Mouse (Mus musculus) liver, embryonic 14.5 days (tissue): ENCODE results near the gene Adrm1. TPM values are rescaled to one million over a fixed set of nuclear protein-coding genes. Genes with fewer than 3 reads are reported as not detected.
A peak's percentile ranks its signal among the peaks of the same experiment; 100 is the strongest.

Source experiments
- ATAC-seq: fragments of 200-750 bp; cut with Nextera tagmentation; 2 replicates; pipeline ENCODE4 v1.8.0; 2017; ENCODE audit warnings: moderate number of reproducible peaks, mild to moderate bottlenecking, moderate library complexity; ENCODE audit not compliant: insufficient read depth
- DNase-seq, 3 experiments: peaks; one replicate each; pipeline ENCODE4 v3.0.0-alpha.2; 2012 to 2013; ENCODE audit warnings: low read depth in 3 of 3, low spot score in 3 of 3
- H3K27ac ChIP-seq: fragments of 300-500 bp; sonication (generic); 2 replicates; pipeline ENCODE4 v1.5.1; 2014; ENCODE audit warnings: moderate library complexity, mild to moderate bottlenecking, control low read depth, inconsistent platforms
- H3K27me3 ChIP-seq: fragments of 300-500 bp; sonication (generic); 2 replicates; pipeline ENCODE4 v1.6.1; 2014; ENCODE audit warnings: mild to moderate bottlenecking, low read length, moderate library complexity; ENCODE audit not compliant: control insufficient read depth, insufficient read depth
- H3K36me3 ChIP-seq: fragments of 300-500 bp; sonication (generic); replicated peaks from 2 replicates; pipeline ENCODE4 v1.6.1; 2014; ENCODE audit warnings: low read depth; ENCODE audit not compliant: control insufficient read depth, insufficient read depth
- H3K4me1 ChIP-seq, 2 experiments: fragments of 200-500 bp in 1 of 2; fragments of 300-500 bp in 1 of 2; sonication (generic) in 1 of 2; replicated peaks; 2 replicates each; pipeline ENCODE4 v1.6.1; 2012 to 2014; ENCODE audit warnings: antibody characterized with exemption in 1 of 2, inconsistent platforms in 1 of 2, low read length in 1 of 2; ENCODE audit not compliant: control insufficient read depth in 2 of 2, insufficient read depth in 2 of 2
- H3K4me2 ChIP-seq: fragments of 300-500 bp; sonication (generic); 2 replicates; pipeline ENCODE4 v1.6.1; 2014; ENCODE audit warnings: low read depth, mild to moderate bottlenecking, control low read depth, moderate library complexity
- H3K4me3 ChIP-seq, 2 experiments: fragments of 200-500 bp in 1 of 2; fragments of 300-500 bp in 1 of 2; sonication (generic) in 1 of 2; 2 replicates each; pipeline ENCODE4 v1.5.1; 2012 to 2014; ENCODE audit warnings: low read depth in 2 of 2, low read length in 2 of 2, mild to moderate bottlenecking in 2 of 2, control low read depth in 1 of 2, inconsistent platforms in 1 of 2, moderate library complexity in 1 of 2; ENCODE audit not compliant: insufficient read depth in 1 of 2
- H3K9ac ChIP-seq: fragments of 300-500 bp; sonication (generic); replicated peaks from 2 replicates; pipeline ENCODE4 v1.6.1; 2014; ENCODE audit warnings: mild to moderate bottlenecking, control low read depth, moderate library complexity
- H3K9me3 ChIP-seq: fragments of 300-500 bp; sonication (generic); 2 replicates; pipeline ENCODE4 v1.6.1; 2016; ENCODE audit warnings: low read length, mixed read lengths; ENCODE audit not compliant: control insufficient read depth
- CTCF ChIP-seq: IDR thresholded peaks from 2 replicates; pipeline ENCODE4 v1.5.1; 2016; ENCODE audit warnings: antibody characterized with exemption, low read depth, control low read depth
- EP300 ChIP-seq: IDR thresholded peaks from 2 replicates; pipeline ENCODE4 v1.6.1; 2016; ENCODE audit warnings: antibody characterized with exemption, low read depth
- WGBS: fragments of 180-500 bp; shearing (Covaris S2); extraction: QIAGEN DNeasy Blood & Tissue Kit; methylation state at CpG from one replicate; pipeline ENCODE4 v1.1.7; 2014; ENCODE audit not compliant: insufficient replicate concordance; 5-methylcytosine and 5-hydroxymethylcytosine counted together
- microRNA-seq: library from miRNA; unstranded; fragments of <30 nt; microRNA quantifications from one replicate; pipeline ENCODE4, GENCODE M21; 2016
- polyA plus RNA-seq, 2 experiments: library from polyadenylated mRNA; depleted of rRNA in 1 of 2; stranded (reverse) in 1 of 2; unstranded in 1 of 2; fragments of >200 nt; fragmentation: Nextera tagmentation in 1 of 2; extraction: Ambion mirVana in 1 of 2; gene quantifications; 2 replicates each; pipeline versions ENCODE4 v1.2.1 to v1.2.3; 2012 to 2014

The Adrm1 gene
- polyA plus RNA-seq, 2 experiments, result 51.7 to 77.8 TPM

DNA sequence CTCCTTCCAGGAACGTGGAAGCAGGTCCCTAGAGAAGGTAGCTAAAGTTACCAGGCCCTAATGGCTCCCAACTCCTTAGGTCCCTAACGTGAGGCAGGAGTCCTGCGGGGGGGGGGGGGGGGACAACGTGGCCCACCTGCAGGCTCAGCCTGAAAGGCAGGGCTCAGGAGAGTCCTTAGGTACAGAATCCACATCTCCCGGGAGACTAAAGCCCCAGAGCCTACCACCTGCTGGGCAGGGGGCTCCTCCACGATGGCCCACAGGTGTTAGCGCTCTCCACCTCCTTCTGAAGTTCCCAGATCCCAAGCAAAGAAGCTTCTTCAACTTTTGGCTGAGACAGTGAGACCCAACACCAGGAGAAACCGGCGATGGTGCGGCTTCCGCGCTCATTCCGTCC is 53.4 kb downstream of the Adrm1 start:
- Histone ChIP-seq H3K9ac (no peak overlapping the region), H3K27me3 (peaks cover 38% of the 10 kb centered on the region), H3K4me2 (peak overlapping the region; percentile 64), H3K4me1 (peaks cover 0 to 3% of the 10 kb centered on the region in 2 experiments; a peak in 1 of 4 replicates), H3K4me3 (peak overlapping the region in 1 of 2 experiments; percentile 52; a peak in 1 of 4 replicates), H3K36me3 (no peaks in the 10 kb centered on the region), H3K9me3 (no peaks in the 10 kb centered on the region), H3K27ac (no peak overlapping the region)
- TF ChIP-seq CTCF (no peak), EP300 (no peak)
- DNase-seq (no peak), ATAC-seq (no peak)
- WGBS, result 10% methylated on average over 11 of the region's 13 CpGs

DNA sequence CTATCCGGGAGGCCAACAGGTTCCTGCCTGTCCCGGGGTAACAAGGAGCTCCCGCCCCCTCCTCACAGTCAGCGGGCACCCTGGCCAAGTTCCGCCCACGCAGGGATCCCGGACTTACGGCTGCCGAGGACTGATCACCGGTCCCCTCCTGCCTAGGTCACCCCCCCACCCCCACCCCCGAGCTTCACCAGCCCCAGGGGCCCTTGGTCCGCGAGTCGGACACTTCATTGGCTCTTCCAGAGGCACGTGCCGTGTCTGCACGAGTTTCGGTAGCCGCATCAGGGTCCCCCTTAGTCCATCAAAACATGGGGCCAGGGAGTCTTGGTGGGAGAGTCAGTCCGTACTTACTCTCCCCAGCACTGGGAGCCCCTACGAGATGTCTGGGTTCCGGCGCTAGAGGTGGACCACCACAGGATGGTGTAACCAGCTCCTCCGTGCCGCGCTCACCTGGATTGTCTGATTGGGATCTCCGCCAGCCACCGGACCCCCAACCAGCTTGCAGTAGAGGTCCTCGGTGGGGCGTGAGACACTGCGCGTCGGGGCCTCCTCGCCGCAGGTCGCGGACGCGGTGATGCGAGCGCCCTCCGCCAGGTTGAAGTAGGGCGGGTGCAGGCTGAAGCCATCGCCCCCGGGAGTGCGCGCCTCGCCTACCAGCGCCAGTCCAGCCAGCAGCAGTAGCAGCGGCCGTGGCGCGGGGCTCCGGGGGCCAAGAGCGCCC is 53.9 kb downstream of the Adrm1 start:
- WGBS, result under 1% methylated on average over 55 of the region's 55 CpGs
- DNase-seq (no peak), ATAC-seq (no peak; the same call in 1 of the 2 replicates)
- peak overlapping the region; percentile 64 for H3K4me2 ChIP-seq
- H3K4me1 ChIP-seq, result peaks cover 0 to 3% of the 10 kb centered on the region in 2 experiments; a peak in 1 of 4 replicates
- no peak overlapping the region for H3K27ac ChIP-seq
- no peak for TF ChIP-seq EP300
- no peak for TF ChIP-seq CTCF
- no peaks in the 10 kb centered on the region for H3K9me3 ChIP-seq
- peak overlapping the region; percentile 29 to 52 for H3K4me3 ChIP-seq
- no peak overlapping the region for H3K9ac ChIP-seq
- H3K27me3 ChIP-seq, result peaks cover 38% of the 10 kb centered on the region
- H3K36me3 ChIP-seq, result no peaks in the 10 kb centered on the region

Small RNA genes within 50 kb of the gene (microRNA-seq; reads per million reads assigned to microRNA genes)
- gene Mir7005, result not detected

Other genes with a start within 250 kb of the Adrm1 start
- gene Taf4, start 194.8 kb upstream of the Adrm1 start, polyA plus RNA-seq (2012; rRNA removed), result 4.3 and 5.7 TPM in 2 replicates
- 2.1 and 2.3 TPM in 2 replicates for gene Taf4, start 194.8 kb upstream of the Adrm1 start, polyA plus RNA-seq (2014; fragmentation: Nextera tagmentation; extraction: Ambion mirVana)
- 6.0 and 10.7 TPM in 2 replicates for gene Lsm14b, start 146.5 kb upstream of the Adrm1 start, polyA plus RNA-seq (2012; rRNA removed)
- gene Lsm14b, start 146.5 kb upstream of the Adrm1 start, polyA plus RNA-seq (2014; fragmentation: Nextera tagmentation; extraction: Ambion mirVana), result 1.5 and 1.7 TPM in 2 replicates
- 115 and 150 TPM in 2 replicates for gene Psma7, start 129.1 kb upstream of the Adrm1 start, polyA plus RNA-seq (2012; rRNA removed)
- gene Psma7, start 129.1 kb upstream of the Adrm1 start, polyA plus RNA-seq (2014; fragmentation: Nextera tagmentation; extraction: Ambion mirVana), result 310 and 347 TPM in 2 replicates
- 1.0 and 1.3 TPM in 2 replicates for gene Ss18l1, start 129.0 kb upstream of the Adrm1 start, polyA plus RNA-seq (2012; rRNA removed)
- 0.37 and 0.44 TPM in 2 replicates for gene Ss18l1, start 129.0 kb upstream of the Adrm1 start, polyA plus RNA-seq (2014; fragmentation: Nextera tagmentation; extraction: Ambion mirVana)
- 7.7 and 8.5 TPM in 2 replicates for gene Mtg2, start 100.9 kb upstream of the Adrm1 start, polyA plus RNA-seq (2012; rRNA removed)
- gene Mtg2, start 100.9 kb upstream of the Adrm1 start, polyA plus RNA-seq (2014; fragmentation: Nextera tagmentation; extraction: Ambion mirVana), result 9.9 and 10.7 TPM in 2 replicates
- 0.02 TPM in 1 of 2 replicates, not detected in the other for gene Hrh3, start 67.0 kb upstream of the Adrm1 start, polyA plus RNA-seq (2012; rRNA removed)
- not detected in 2 replicates for gene Hrh3, start 67.0 kb upstream of the Adrm1 start, polyA plus RNA-seq (2014; fragmentation: Nextera tagmentation; extraction: Ambion mirVana)
- 3.3 and 4.4 TPM in 2 replicates for gene Osbpl2, start 52.2 kb upstream of the Adrm1 start, polyA plus RNA-seq (2012; rRNA removed)
- gene Osbpl2, start 52.2 kb upstream of the Adrm1 start, polyA plus RNA-seq (2014; fragmentation: Nextera tagmentation; extraction: Ambion mirVana), result 7.9 and 8.4 TPM in 2 replicates
- 2.7 and 2.9 TPM in 2 replicates for gene Lama5, start 54.4 kb downstream of the Adrm1 start, polyA plus RNA-seq (2012; rRNA removed)
- 1.7 and 1.9 TPM in 2 replicates for gene Lama5, start 54.4 kb downstream of the Adrm1 start, polyA plus RNA-seq (2014; fragmentation: Nextera tagmentation; extraction: Ambion mirVana)
- 1,402 and 1,840 TPM in 2 replicates for gene Rps21, start 85.9 kb downstream of the Adrm1 start, polyA plus RNA-seq (2012; rRNA removed)
- 511 and 539 TPM in 2 replicates for gene Rps21, start 85.9 kb downstream of the Adrm1 start, polyA plus RNA-seq (2014; fragmentation: Nextera tagmentation; extraction: Ambion mirVana)
- 4.9 and 5.6 TPM in 2 replicates for gene Cables2, start 102.0 kb downstream of the Adrm1 start, polyA plus RNA-seq (2012; rRNA removed)
- 3.3 and 4.9 TPM in 2 replicates for gene Cables2, start 102.0 kb downstream of the Adrm1 start, polyA plus RNA-seq (2014; fragmentation: Nextera tagmentation; extraction: Ambion mirVana)
- gene Rbbp8nl, start 118.4 kb downstream of the Adrm1 start, polyA plus RNA-seq (2012; rRNA removed), result 0.02 TPM in 2 replicates
- gene Rbbp8nl, start 118.4 kb downstream of the Adrm1 start, polyA plus RNA-seq (2014; fragmentation: Nextera tagmentation; extraction: Ambion mirVana), result not detected in 2 replicates
- 0.27 and 0.35 TPM in 2 replicates for gene Gata5, start 163.2 kb downstream of the Adrm1 start, polyA plus RNA-seq (2012; rRNA removed)
- gene Gata5, start 163.2 kb downstream of the Adrm1 start, polyA plus RNA-seq (2014; fragmentation: Nextera tagmentation; extraction: Ambion mirVana), result 0.20 and 0.22 TPM in 2 replicates